Mouse (Mus musculus) cortical plate, adult 2 months (tissue): ENCODE data around the gene Trim58.

Source experiments
- CTCF ChIP-seq: fragments of 200-500 bp; IDR thresholded peaks from 2 replicates; pipeline ENCODE4 v1.5.1; 2011; ENCODE audit warnings: mild to moderate bottlenecking, control low read depth, low read length; ENCODE audit not compliant: insufficient read depth; ENCODE audit errors: extremely low read depth
- POLR2A ChIP-seq: fragments of 200-500 bp; IDR thresholded peaks from 2 replicates; pipeline ENCODE4 v1.6.1; 2011; ENCODE audit warnings: mild to moderate bottlenecking, low read length, control low read depth; ENCODE audit not compliant: insufficient read depth; ENCODE audit errors: extremely low read depth

GRCm38 (mm10) chr11:58658596-58658995, 18.3 kb downstream of the Trim58 start, which contains the start of gene Olfr322:
- TF ChIP-seq CTCF: no peak
- no peak for TF ChIP-seq POLR2A
